Mouse (Mus musculus): ENCODE data around the gene Gm38394. TPM values are rescaled to one million over a fixed set of nuclear protein-coding genes. Genes with fewer than 3 reads are reported as not detected.

Gene Gm38394
- total and polyA plus RNA-seq, 3 experiments: 2.0 to 28.5 (median 22.6) TPM

Other genes with a start within 250 kb of the Gm38394 start
- 10 to 100 TPM; 14.5 to 18.0 TPM for gene Sox13, start 236.9 kb downstream of the Gm38394 start, total RNA-seq (2021)
- 24.1 and 26.2 TPM in 2 replicates for gene Sox13, start 236.9 kb downstream of the Gm38394 start, polyA plus RNA-seq (2012; rRNA removed)
- 100 to 1,000 TPM in 1 of 2 experiments, 10 to 100 TPM in 1; 78.9 to 116 TPM for gene Snrpe, start 51.0 kb downstream of the Gm38394 start, total RNA-seq (2021)
- 2.1 and 2.3 TPM in 2 replicates for gene Snrpe, start 51.0 kb downstream of the Gm38394 start, polyA plus RNA-seq (2012; rRNA removed)
- 10 to 100 TPM in 1 of 2 experiments, 1 to 10 TPM in 1; 8.7 to 10.3 TPM for gene Zbed6, start 433 bp downstream of the Gm38394 start, total RNA-seq (2021)
- not detected in 2 replicates for gene Zbed6, start 433 bp downstream of the Gm38394 start, polyA plus RNA-seq (2012; rRNA removed)
- gene Lax1, start 28.8 kb upstream of the Gm38394 start, total RNA-seq (2021): under 1 TPM in 1 of 2 experiments, not detected in 1; 0.31 TPM
- gene Lax1, start 28.8 kb upstream of the Gm38394 start, polyA plus RNA-seq (2012; rRNA removed): 0.17 and 0.18 TPM in 2 replicates
- gene Atp2b4, start 139.7 kb upstream of the Gm38394 start, total RNA-seq (2021): 10 to 100 TPM; 24.9 to 39.7 TPM
- gene Atp2b4, start 139.7 kb upstream of the Gm38394 start, polyA plus RNA-seq (2012; rRNA removed): 4.2 and 4.5 TPM in 2 replicates
- 1 to 10 TPM in 1 of 2 experiments, under 1 TPM in 1; 0.98 to 1.0 TPM for gene Optc, start 246.7 kb upstream of the Gm38394 start, total RNA-seq (2021)
- gene Optc, start 246.7 kb upstream of the Gm38394 start, polyA plus RNA-seq (2012; rRNA removed): 0.83 and 1.3 TPM in 2 replicates

Data from adrenal gland, adult 2 months (tissue).